Mouse (Mus musculus): ENCODE data around the gene Gm28308. TPM values are rescaled to one million over a fixed set of nuclear protein-coding genes. Genes with fewer than 3 reads are reported as not detected.

Gene Gm28308
- total and polyA plus RNA-seq, 3 experiments: not detected

DNA sequence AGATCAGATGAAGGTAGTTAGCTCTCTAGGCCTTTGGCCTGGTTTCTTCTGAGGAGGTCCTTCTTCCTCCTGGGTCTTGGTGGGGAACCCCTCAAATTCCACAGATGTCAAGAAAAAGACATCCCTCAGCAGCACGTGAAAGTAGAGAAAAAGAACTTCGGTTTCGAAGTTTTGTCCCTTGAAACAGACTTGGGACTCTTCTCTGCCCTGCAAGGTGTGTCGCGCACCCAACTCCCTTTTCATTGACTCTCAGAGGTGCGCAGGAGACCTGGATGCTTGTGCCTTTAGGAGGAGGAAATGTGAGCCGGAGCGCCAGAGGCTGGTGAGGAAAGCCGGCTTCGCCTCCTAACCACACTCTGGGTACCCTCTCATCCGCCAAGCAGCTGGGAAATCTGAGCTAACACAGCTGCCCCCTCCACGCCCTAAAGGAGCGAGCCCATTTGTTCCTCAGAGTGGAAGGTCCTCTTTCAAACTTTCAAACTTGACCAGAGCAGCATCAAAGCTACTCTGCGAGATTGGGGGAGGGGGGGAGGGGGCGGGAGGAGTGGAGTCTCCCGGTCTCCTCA lies 62.7 kb downstream of the Gm28308 start:
- no peak overlapping the region for H3K9ac ChIP-seq (ENCODE audit: insufficient read depth, low read depth)
- no peak overlapping the region for H3K4me3 ChIP-seq (replicated peaks in 1 of 3; ENCODE audit: low read depth in 2 of 3, low read length in 2 of 3, poor library complexity in 1 of 3)
- in situ Hi-C loops (cut with MboI; ENCODE audit: low pct_ligation_motif_present, low pct_unique_long_range_greater_than_20kb, low sequenced_read_pairs): no loop called here
- 0 out of 4 replicates have a peak, but pooled peaks cover 0 to 3% of the 10 kb centered on the region in 2 experiments for H3K4me1 ChIP-seq (ENCODE audit: control insufficient read depth in 1 of 2, insufficient read depth in 2 of 2)
- H3K9me3 ChIP-seq (replicated peaks; ENCODE audit: low read length): no peaks in the 10 kb centered on the region
- H3K36me3 ChIP-seq (replicated peaks in 1 of 2; ENCODE audit: control insufficient read depth in 1 of 2, insufficient read depth in 1 of 2, low read length in 1 of 2): no peaks in the 10 kb centered on the region
- no peaks in the 10 kb centered on the region for H3K79me2 ChIP-seq (replicated peaks; ENCODE audit: control insufficient read depth, extremely low read depth, insufficient read depth, poor library complexity, severe bottlenecking)
- TF ChIP-seq MEF2A (IDR thresholded peaks at IDR 0.05; ENCODE audit: borderline replicate concordance, low read depth, low read length) (no peak), USF1 (IDR thresholded peaks at IDR 0.05; ENCODE audit: low read depth, low read length) (no peak), EP300 (IDR thresholded peaks at IDR 0.05; ENCODE audit: low read length) (no peak), USF2 (conservative IDR thresholded peaks at IDR 0.05; ENCODE audit: low read depth, low read length) (no peak), JUND (conservative IDR thresholded peaks at IDR 0.05; ENCODE audit: low read depth, low read length) (no peak), ZNF384 (IDR thresholded peaks at IDR 0.05; ENCODE audit: low read depth, low read length) (no peak), PAX5 (IDR thresholded peaks at IDR 0.05; ENCODE audit: low read length) (no peak), ZMIZ1 (IDR thresholded peaks at IDR 0.05; ENCODE audit: low read depth, low read length) (no peak), POLR2A (IDR thresholded peaks at IDR 0.05; ENCODE audit: low read depth, low read length) (no peak), ZKSCAN1 (IDR thresholded peaks at IDR 0.05; ENCODE audit: borderline replicate concordance, low read depth, low read length) (no peak), KAT2A (IDR thresholded peaks at IDR 0.05; ENCODE audit: insufficient replicate concordance, low read length) (no peak), SIN3A (IDR thresholded peaks at IDR 0.05; ENCODE audit: low read length) (no peak), GABPA (IDR thresholded peaks at IDR 0.05; ENCODE audit: insufficient replicate concordance, low read depth, low read length) (no peak), IRF4 (IDR thresholded peaks at IDR 0.05; ENCODE audit: low read depth, low read length) (no peak)
- no peak overlapping the region for H3K4me2 ChIP-seq (ENCODE audit: insufficient read depth, low read depth, poor library complexity, severe bottlenecking)
- H3K27ac ChIP-seq (ENCODE audit: insufficient read depth, low read depth): no peak overlapping the region
- DNase-seq (ENCODE audit: extremely low read depth): no peak
- H3K27me3 ChIP-seq (replicated peaks): no peaks in the 10 kb centered on the region
- dilution Hi-C loops (cut with MboI; ENCODE audit: extremely low pct_ligation_motif_present, extremely low pct_unique_long_range_greater_than_20kb, low sequenced_read_pairs): no loop called here

DNA sequence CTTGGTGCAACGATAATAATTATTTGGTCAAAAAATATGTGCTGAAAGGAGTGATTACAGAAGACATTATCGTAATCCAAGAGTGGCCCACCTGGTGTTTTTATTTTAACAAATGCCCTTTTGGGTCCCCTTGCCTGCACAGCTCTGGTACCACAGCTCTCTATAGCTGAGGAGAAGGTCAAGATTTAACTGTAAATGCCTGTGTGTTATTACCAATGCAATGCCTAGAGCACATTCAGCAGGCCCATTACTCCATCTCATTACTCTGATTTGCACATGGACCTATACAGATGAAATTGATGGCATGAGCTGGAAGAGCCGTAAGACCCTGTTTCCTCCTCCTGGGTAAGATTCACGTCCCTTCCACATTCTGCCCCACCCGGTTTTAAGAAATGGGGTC lies 74.0 kb downstream of the Gm28308 start:
- dilution Hi-C loops (cut with MboI; ENCODE audit: extremely low pct_ligation_motif_present, extremely low pct_unique_long_range_greater_than_20kb, low sequenced_read_pairs) (no loop called here), in situ Hi-C loops (cut with MboI; ENCODE audit: low pct_ligation_motif_present, low pct_unique_long_range_greater_than_20kb, low sequenced_read_pairs) (no loop called here)
- Histone ChIP-seq H3K27ac (ENCODE audit: insufficient read depth, low read depth) (no peak overlapping the region), H3K9me3 (replicated peaks; ENCODE audit: low read length) (no peaks in the 10 kb centered on the region), H3K4me3 (replicated peaks in 1 of 3; ENCODE audit: low read depth in 2 of 3, low read length in 2 of 3, poor library complexity in 1 of 3) (no peak overlapping the region), H3K9ac (ENCODE audit: insufficient read depth, low read depth) (no peak overlapping the region), H3K4me2 (ENCODE audit: insufficient read depth, low read depth, poor library complexity, severe bottlenecking) (no peak overlapping the region), H3K36me3 (replicated peaks in 1 of 2; ENCODE audit: control insufficient read depth in 1 of 2, insufficient read depth in 1 of 2, low read length in 1 of 2) (no peaks in the 10 kb centered on the region), H3K79me2 (replicated peaks; ENCODE audit: control insufficient read depth, extremely low read depth, insufficient read depth, poor library complexity, severe bottlenecking) (no peaks in the 10 kb centered on the region), H3K27me3 (replicated peaks) (no peaks in the 10 kb centered on the region), H3K4me1 (ENCODE audit: control insufficient read depth in 1 of 2, insufficient read depth in 2 of 2) (no peaks in the 10 kb centered on the region)
- no peak for TF ChIP-seq UBTF (IDR thresholded peaks at IDR 0.05; ENCODE audit: low read depth, low read length)
- no peak for TF ChIP-seq ETS1 (conservative IDR thresholded peaks at IDR 0.05; ENCODE audit: low read depth, low read length)
- TF ChIP-seq JUND (conservative IDR thresholded peaks at IDR 0.05; ENCODE audit: low read depth, low read length): no peak
- TF ChIP-seq POLR2A (IDR thresholded peaks at IDR 0.05; ENCODE audit: low read depth, low read length): no peak
- TF ChIP-seq TCF12 (IDR thresholded peaks at IDR 0.05; ENCODE audit: low read depth, low read length): no peak
- TF ChIP-seq GABPA (IDR thresholded peaks at IDR 0.05; ENCODE audit: insufficient replicate concordance, low read depth, low read length): no peak
- no peak for TF ChIP-seq ZMIZ1 (IDR thresholded peaks at IDR 0.05; ENCODE audit: low read depth, low read length)
- no peak for TF ChIP-seq MAX (IDR thresholded peaks at IDR 0.05; ENCODE audit: low read length)
- no peak for TF ChIP-seq ELF1 (IDR thresholded peaks at IDR 0.05; ENCODE audit: low read depth, low read length)
- no peak for TF ChIP-seq E2F4 (IDR thresholded peaks at IDR 0.05; ENCODE audit: insufficient replicate concordance, low read depth, low read length)
- no peak for TF ChIP-seq SIN3A (IDR thresholded peaks at IDR 0.05; ENCODE audit: low read length)
- TF ChIP-seq CHD2 (IDR thresholded peaks at IDR 0.05; ENCODE audit: low read length): no peak
- no peak for DNase-seq (ENCODE audit: extremely low read depth)
